Mouse (Mus musculus) MEL (cell line): ENCODE measurements around the gene Mrpl37. TPM values are rescaled to one million over a fixed set of nuclear protein-coding genes. Genes with fewer than 3 reads are reported as not detected.

ENCODE experiments used
- DNase-seq: peaks from one replicate; pipeline ENCODE4 v3.0.0; 2011; ENCODE audit warnings: low read depth, low spot score
- H3K27ac ChIP-seq: 2 replicates; pipeline ENCODE4 v1.5.1; 2012; ENCODE audit warnings: low read depth, mild to moderate bottlenecking, control low read depth, low read length, moderate library complexity; ENCODE audit not compliant: control insufficient read depth
- H3K27me3 ChIP-seq, 2 experiments: fragments of 150-350 bp in 1 of 2; sonication (generic) in 1 of 2; 2 replicates each; pipeline ENCODE4 v1.6.1; 2012; ENCODE audit warnings: low read length in 2 of 2, mild to moderate bottlenecking in 2 of 2, improper control_type of control experiment in 1 of 2, moderate library complexity in 1 of 2; ENCODE audit not compliant: insufficient read depth in 2 of 2, control insufficient read depth in 1 of 2
- H3K36me3 ChIP-seq, 2 experiments: 2 replicates each; pipeline ENCODE4 v1.6.1; 2012 to 2014; ENCODE audit warnings: low read length in 2 of 2, improper control_type of control experiment in 1 of 2, inconsistent platforms in 1 of 2, mild to moderate bottlenecking in 1 of 2; ENCODE audit not compliant: insufficient read depth in 2 of 2, control insufficient read depth in 1 of 2
- H3K4me1 ChIP-seq, 2 experiments: fragments of 150-350 bp in 1 of 2; sonication (generic) in 1 of 2; 2 replicates each; pipeline ENCODE4 v1.6.1; 2012; ENCODE audit warnings: low read length in 2 of 2, improper control_type of control experiment in 1 of 2, mild to moderate bottlenecking in 1 of 2; ENCODE audit not compliant: insufficient read depth in 2 of 2, control insufficient read depth in 1 of 2
- H3K4me3 ChIP-seq, 2 experiments: fragments of 150-350 bp in 1 of 2; sonication (generic) in 1 of 2; 2 replicates each; pipeline ENCODE4 v1.5.1; 2012; ENCODE audit warnings: low read depth in 2 of 2, low read length in 2 of 2, mild to moderate bottlenecking in 2 of 2, moderate library complexity in 2 of 2, control low read depth in 1 of 2, improper control_type of control experiment in 1 of 2; ENCODE audit not compliant: control insufficient read depth in 1 of 2, insufficient read depth in 1 of 2
- H3K79me2 ChIP-seq: 2 replicates; pipeline ENCODE4 v1.6.1; 2012; ENCODE audit warnings: mild to moderate bottlenecking, low read length, moderate library complexity; ENCODE audit not compliant: control insufficient read depth, poor library complexity, insufficient read depth
- H3K9ac ChIP-seq: 2 replicates; pipeline ENCODE4 v1.6.1; 2012; ENCODE audit warnings: low read depth, mild to moderate bottlenecking, control low read depth, low read length, moderate library complexity; ENCODE audit not compliant: control insufficient read depth, poor library complexity, severe bottlenecking
- H3K9me3 ChIP-seq: fragments of 150-350 bp; sonication (generic); replicated peaks from 2 replicates; pipeline ENCODE4 v1.6.1; 2012; ENCODE audit warnings: mild to moderate bottlenecking, low read length, improper control_type of control experiment, moderate library complexity; ENCODE audit not compliant: insufficient read depth
- BHLHE40 ChIP-seq: IDR thresholded peaks from 2 replicates; pipeline ENCODE4 v1.6.1; 2012; ENCODE audit warnings: low read depth, mild to moderate bottlenecking, inconsistent platforms, low read length, improper control_type of control experiment, borderline replicate concordance
- ETS1 ChIP-seq: IDR thresholded peaks from 2 replicates; pipeline ENCODE4 v1.6.1; 2012; ENCODE audit warnings: low read depth, mild to moderate bottlenecking, inconsistent platforms, low read length, improper control_type of control experiment, moderate library complexity
- GABPA ChIP-seq: IDR thresholded peaks from 2 replicates; pipeline ENCODE4 v1.6.1; 2012; ENCODE audit warnings: low read depth, mild to moderate bottlenecking, inconsistent platforms, low read length, improper control_type of control experiment, moderate library complexity
- KAT2A ChIP-seq: conservative IDR thresholded peaks from 2 replicates; pipeline ENCODE4 v1.6.1; 2012; ENCODE audit warnings: low read depth, low read length, improper control_type of control experiment, inconsistent platforms
- MAFK ChIP-seq: IDR thresholded peaks from 2 replicates; pipeline ENCODE4 v1.6.1; 2011; ENCODE audit warnings: low read depth, mild to moderate bottlenecking, low read length, improper control_type of control experiment, borderline replicate concordance
- MAX ChIP-seq: IDR thresholded peaks from 2 replicates; pipeline ENCODE4 v1.6.1; 2011; ENCODE audit warnings: low read length, improper control_type of control experiment
- MAZ ChIP-seq: IDR thresholded peaks from 2 replicates; pipeline ENCODE4 v1.6.1; 2012; ENCODE audit warnings: low read depth, mild to moderate bottlenecking, inconsistent platforms, low read length, improper control_type of control experiment
- MYC ChIP-seq: IDR thresholded peaks from 2 replicates; pipeline ENCODE4 v1.6.1; 2011; ENCODE audit warnings: low read depth, mild to moderate bottlenecking, low read length, improper control_type of control experiment, moderate library complexity
- POLR2AphosphoS2 ChIP-seq: IDR thresholded peaks from 2 replicates; pipeline ENCODE4 v1.6.1; 2011; ENCODE audit warnings: low read length, improper control_type of control experiment
- POLR2AphosphoS5 ChIP-seq: IDR thresholded peaks from 2 replicates; pipeline ENCODE4 v1.6.1; 2012; ENCODE audit warnings: low read depth, borderline replicate concordance, mild to moderate bottlenecking, inconsistent platforms, low read length, moderate library complexity, mixed read lengths
- SIN3A ChIP-seq: IDR thresholded peaks from 2 replicates; pipeline ENCODE4 v1.6.1; 2012; ENCODE audit warnings: low read length, improper control_type of control experiment, inconsistent platforms
- TAL1 ChIP-seq: IDR thresholded peaks from 2 replicates; pipeline ENCODE4 v1.6.1; 2012; ENCODE audit warnings: mild to moderate bottlenecking, inconsistent platforms, low read length, moderate library complexity, mixed read lengths
- UBTF ChIP-seq: IDR thresholded peaks from 2 replicates; pipeline ENCODE4 v1.6.1; 2012; ENCODE audit warnings: low read depth, mild to moderate bottlenecking, inconsistent platforms, low read length, improper control_type of control experiment, moderate library complexity, borderline replicate concordance; ENCODE audit not compliant: insufficient read depth
- ZNF384 ChIP-seq: IDR thresholded peaks from 2 replicates; pipeline ENCODE4 v1.6.1; 2012; ENCODE audit warnings: low read depth, mild to moderate bottlenecking, inconsistent platforms, low read length, improper control_type of control experiment
- polyA plus RNA-seq, 2 experiments: library from polyadenylated mRNA; stranded (reverse) in 1 of 2; unstranded in 1 of 2; fragments of >175 nt in 1 of 2; fragments of >200 nt in 1 of 2; gene quantifications; 2 replicates each; pipeline versions ENCODE4 v1.2.1 to v1.2.4; 2012; ENCODE audit warnings: low replicate concordance in 2 of 2, low read depth in 1 of 2; ENCODE audit not compliant: insufficient read length in 2 of 2, insufficient read depth in 1 of 2, missing spikeins in 1 of 2
- total RNA-seq: library from RNA; depleted of rRNA; stranded (reverse); fragments of 300-350 nt; gene quantifications from 2 replicates; pipeline ENCODE4 v1.2.3, GENCODE M21; 2012

Mrpl37 gene
- total and polyA plus RNA-seq, 3 experiments = 73.1 to 423 (median 153) TPM

- Histone ChIP-seq H3K27me3 (no peaks in the 10 kb centered on the region), H3K4me3 (no peak overlapping the region), H3K9me3 (no peaks in the 10 kb centered on the region), H3K27ac (no peak overlapping the region)
- no peak for DNase-seq
- no peak for TF ChIP-seq ZNF384
- TF ChIP-seq, all 39 proteins: peak for 0
- Histone ChIP-seq H3K9ac (no peak overlapping the region), H3K4me1 (peaks cover 3 to 5% of the 10 kb centered on the region in 2 experiments), H3K36me3 (peaks cover 3 to 4% of the 10 kb centered on the region in 2 experiments; a peak in 3 of 4 replicates), H3K79me2 (peaks cover 3% of the 10 kb centered on the region)
Observed at GRCm38 (mm10) chr4:107013817-107014260, 52.8 kb downstream of the Mrpl37 start.

- TF ChIP-seq GABPA = no peak
- no peak for TF ChIP-seq MYC
- TF ChIP-seq POLR2AphosphoS2 = no peak
- TF ChIP-seq KAT2A = no peak
- TF ChIP-seq POLR2AphosphoS5 = no peak
- no peak for TF ChIP-seq BHLHE40
- TF ChIP-seq, all 39 proteins: peak for 0
- Histone ChIP-seq H3K9me3 (no peaks in the 10 kb centered on the region), H3K79me2 (peaks cover 6% of the 10 kb centered on the region), H3K4me1 (peaks cover 8 to 11% of the 10 kb centered on the region in 2 experiments), H3K4me3 (no peak overlapping the region), H3K36me3 (peaks cover 4 to 8% of the 10 kb centered on the region in 2 experiments; a peak in 3 of 4 replicates), H3K27me3 (no peaks in the 10 kb centered on the region), H3K27ac (no peak overlapping the region), H3K9ac (no peak overlapping the region)
- no peak for DNase-seq
Observed at GRCm38 (mm10) chr4:107013119-107013816, 53.4 kb downstream of the Mrpl37 start.

GRCm38 (mm10) chr4:107012574-107012973 is 54.1 kb downstream of the Mrpl37 start:
- DNase-seq = no peak
- no peak overlapping the region for H3K9ac ChIP-seq
- H3K27me3 ChIP-seq = no peaks in the 10 kb centered on the region
- H3K27ac ChIP-seq = no peak overlapping the region
- peaks cover 2 to 14% of the 10 kb centered on the region in 2 experiments; a peak in 3 of 4 replicates for H3K36me3 ChIP-seq
- no peak overlapping the region for H3K4me3 ChIP-seq
- peaks cover 14 to 17% of the 10 kb centered on the region in 2 experiments for H3K4me1 ChIP-seq
- H3K9me3 ChIP-seq = no peaks in the 10 kb centered on the region
- peaks cover 6% of the 10 kb centered on the region for H3K79me2 ChIP-seq
- TF ChIP-seq MAFK (no peak), MAZ (no peak), ZNF384 (no peak), SIN3A (no peak), TAL1 (no peak), MAX (no peak), ETS1 (no peak), UBTF (no peak)
- TF ChIP-seq, all 39 proteins: peak for 0
